Mouse (Mus musculus): Measurements from ENCODE around the gene Tmf1.

DNA sequence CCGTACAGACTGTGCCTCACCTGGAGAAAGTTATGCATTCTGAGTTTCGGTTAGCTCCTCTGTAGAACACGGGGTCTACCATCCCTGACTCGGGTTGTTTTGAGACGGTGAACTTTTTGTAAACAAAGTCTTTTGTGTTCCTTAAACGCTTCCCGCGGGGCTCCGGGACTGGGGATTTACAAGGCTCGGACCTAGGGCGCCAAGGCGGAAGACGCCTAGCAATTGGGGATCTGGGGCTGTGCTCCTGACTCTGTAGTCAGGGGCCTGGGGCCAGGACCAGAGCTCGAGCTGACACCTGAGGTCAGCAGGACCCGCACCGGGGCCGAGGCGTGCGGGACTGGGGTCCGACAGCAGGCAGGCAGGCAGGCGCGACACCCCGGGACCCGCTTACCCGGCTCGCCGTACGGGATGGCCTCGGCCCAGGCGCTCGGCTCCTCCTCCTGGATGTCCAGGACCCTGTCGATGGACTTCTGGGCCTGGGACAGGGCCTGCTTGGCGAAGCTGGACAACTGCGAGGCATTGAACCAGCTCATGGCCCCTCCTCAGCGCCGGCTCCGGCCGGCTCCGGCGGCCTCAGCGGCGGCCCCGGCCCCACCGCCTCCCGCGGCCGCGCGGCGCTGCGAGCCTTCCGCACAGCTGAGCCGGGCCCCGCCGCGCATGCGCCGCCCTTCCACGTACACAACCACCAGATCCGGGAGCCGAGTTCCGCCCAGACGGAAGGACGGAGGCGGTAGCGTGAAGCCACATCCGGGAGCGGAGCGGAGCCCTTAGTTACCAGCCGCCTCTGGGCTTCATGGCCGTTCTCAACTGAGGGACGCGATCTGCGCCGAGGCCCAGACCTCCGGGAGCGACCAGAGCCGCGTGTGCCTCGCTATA, at the start of gene Tmf1:
- TF ChIP-seq CHD2 (IDR thresholded peaks at IDR 0.05; ENCODE audit: low read length) = no peak
- TF ChIP-seq SIN3A (IDR thresholded peaks at IDR 0.05; ENCODE audit: low read length) = peak; percentile 76

Data from MEL (cell line).